Mouse (Mus musculus): ENCODE data around the gene Urgcp. TPM values are rescaled to one million over a fixed set of nuclear protein-coding genes. Genes with fewer than 3 reads are reported as not detected.
"Not testable (repeated sequence)": the region's sequence is repeated elsewhere in the genome, so short reads cannot be mapped to it uniquely, and the experiment has no call there.

Urgcp gene
- total RNA-seq (2014; rRNA removed) = 39.6 and 48.1 TPM in 2 replicates
- polyA plus RNA-seq (2015; fragmentation: Nextera tagmentation; extraction: Ambion mirVana) = 28.4 and 33.4 TPM in 2 replicates

- peak within 1 kb of the TSS; percentile 80 for H3K9ac ChIP-seq
- peak within 1 kb of the TSS; percentile 97 for H3K27ac ChIP-seq (ENCODE audit: low read depth, low read length)
- WGBS = 1% methylated on average over 68 of the region's 68 CpGs
- no peaks in the 10 kb centered on the region for H3K4me1 ChIP-seq (ENCODE audit: insufficient read depth)
- H3K36me3 ChIP-seq (ENCODE audit: insufficient read depth) = no peaks in the 10 kb centered on the region
- DNase-seq = peak; percentile 97
- ATAC-seq = peak; percentile 98
- peak within 1 kb of the TSS; percentile 75 for H3K4me2 ChIP-seq (ENCODE audit: low read depth)
- no peaks in the 10 kb centered on the region for H3K9me3 ChIP-seq (ENCODE audit: low read length)
- H3K4me3 ChIP-seq (ENCODE audit: low read depth, low read length) = peak within 1 kb of the TSS; percentile 78
- H3K27me3 ChIP-seq (ENCODE audit: insufficient read depth, low read length) = no peaks in the 10 kb centered on the region
- TF ChIP-seq CTCF (IDR thresholded peaks at IDR 0.05; ENCODE audit: low read depth) = peak; percentile 34
These were observed at the start of gene Urgcp for GRCm38 (mm10) chr11:5761820-5762632. Gene Urgcp (minus strand): TSS chr11:5762376.

DNA sequence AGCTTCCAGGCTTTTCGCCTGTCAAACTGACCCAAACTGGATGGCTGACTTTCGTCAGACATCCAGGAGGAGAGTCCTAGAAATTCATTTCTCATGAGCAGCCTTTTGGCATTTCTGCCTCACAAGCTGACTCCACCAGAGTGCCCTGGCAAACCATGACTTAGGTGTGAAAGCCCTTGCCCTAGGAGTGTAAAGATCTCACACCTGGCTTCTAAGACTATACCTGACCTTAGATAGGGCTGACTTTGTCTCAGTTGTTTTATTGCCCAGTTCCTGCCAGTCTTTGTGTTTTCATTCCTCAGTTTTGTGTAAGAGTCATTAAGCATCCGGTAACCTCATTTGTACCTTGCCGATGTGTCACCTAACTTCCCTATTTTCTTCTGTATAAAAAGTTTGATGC, 47.3 kb upstream of the Urgcp start:
- WGBS = 90% methylated on average over 4 of the region's 4 CpGs
- H3K27me3 ChIP-seq (ENCODE audit: insufficient read depth, low read length); DNase-seq; H3K27ac ChIP-seq (ENCODE audit: low read depth, low read length); H3K4me3 ChIP-seq (ENCODE audit: low read depth, low read length); H3K9me3 ChIP-seq (ENCODE audit: low read length); H3K4me1 ChIP-seq (ENCODE audit: insufficient read depth); H3K9ac ChIP-seq; H3K36me3 ChIP-seq (ENCODE audit: insufficient read depth); ATAC-seq; H3K4me2 ChIP-seq (ENCODE audit: low read depth): not testable (repeated sequence)

DNA sequence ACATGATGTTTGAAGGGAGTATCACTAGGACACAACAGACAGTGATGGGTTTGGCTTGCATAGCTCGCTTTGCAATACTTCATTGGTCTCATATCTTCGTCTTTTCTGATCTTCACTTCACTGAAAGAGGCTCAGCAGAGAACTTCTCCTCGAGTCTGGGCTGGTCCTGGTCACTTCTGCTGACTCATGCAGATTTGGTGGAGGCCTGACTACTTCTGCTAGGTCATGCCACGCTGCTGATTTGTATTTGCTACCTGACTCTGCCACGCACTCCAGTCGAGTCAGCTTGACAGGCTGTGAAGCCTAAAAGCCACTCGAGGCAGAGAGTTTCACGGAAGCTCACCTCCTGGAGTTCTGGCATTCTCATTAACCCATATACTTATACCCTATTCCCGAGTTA, 45.8 kb upstream of the Urgcp start:
- DNase-seq (no peak), ATAC-seq (no peak)
- Histone ChIP-seq H3K4me2 (ENCODE audit: low read depth) (no peak overlapping the region), H3K4me1 (ENCODE audit: insufficient read depth) (no peaks in the 10 kb centered on the region), H3K27me3 (ENCODE audit: insufficient read depth, low read length) (no peaks in the 10 kb centered on the region), H3K36me3 (ENCODE audit: insufficient read depth) (no peaks in the 10 kb centered on the region), H3K27ac (ENCODE audit: low read depth, low read length) (no peak overlapping the region), H3K9me3 (ENCODE audit: low read length) (no peaks in the 10 kb centered on the region), H3K9ac (no peak overlapping the region), H3K4me3 (ENCODE audit: low read depth, low read length) (no peak overlapping the region)
- TF ChIP-seq CTCF (IDR thresholded peaks at IDR 0.05; ENCODE audit: low read depth) = no peak
- 87% methylated on average over 9 of the region's 9 CpGs for WGBS

GRCm38 (mm10) chr11:5805711-5806110, 43.5 kb upstream of the Urgcp start:
- TF ChIP-seq CTCF (IDR thresholded peaks at IDR 0.05; ENCODE audit: low read depth) = no peak
- no peak overlapping the region for H3K4me3 ChIP-seq (ENCODE audit: low read depth, low read length)
- no peak overlapping the region for H3K4me2 ChIP-seq (ENCODE audit: low read depth)
- no peaks in the 10 kb centered on the region for H3K9me3 ChIP-seq (ENCODE audit: low read length)
- DNase-seq (no peak), ATAC-seq (no peak)
- no peaks in the 10 kb centered on the region for H3K4me1 ChIP-seq (ENCODE audit: insufficient read depth)
- H3K36me3 ChIP-seq (ENCODE audit: insufficient read depth) = peaks cover 6% of the 10 kb centered on the region
- WGBS = 88% methylated on average over 3 of the region's 3 CpGs
- no peak overlapping the region for H3K9ac ChIP-seq
- H3K27ac ChIP-seq (ENCODE audit: low read depth, low read length) = no peak overlapping the region
- no peaks in the 10 kb centered on the region for H3K27me3 ChIP-seq (ENCODE audit: insufficient read depth, low read length)

DNA sequence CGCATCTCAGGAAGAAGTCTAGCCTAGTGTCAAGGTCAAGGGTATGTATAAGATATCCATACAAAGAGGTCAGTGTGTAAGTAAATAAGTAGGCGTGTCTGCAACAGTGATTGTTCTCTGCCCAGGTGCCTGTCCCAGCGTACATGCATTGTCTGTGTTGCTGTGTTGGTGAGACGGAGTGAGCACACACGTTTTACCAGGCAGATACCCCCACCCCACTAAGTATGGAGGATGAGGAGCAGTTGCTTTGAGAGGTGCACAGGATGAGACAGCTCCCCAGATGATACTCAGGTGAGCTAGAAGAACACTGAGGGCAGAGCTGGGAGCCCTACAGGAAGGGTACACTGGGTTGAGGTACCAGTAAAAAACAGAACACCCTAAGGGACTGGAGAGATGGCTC, 42.0 kb upstream of the Urgcp start:
- no peak for ATAC-seq
- TF ChIP-seq CTCF (IDR thresholded peaks at IDR 0.05; ENCODE audit: low read depth) = no peak
- WGBS = 72% methylated on average over 5 of the region's 5 CpGs

GRCm38 (mm10) chr11:5803551-5803981, 41.4 kb upstream of the Urgcp start, which contains the start of gene Pgam2:
Gene Pgam2 (minus strand): TSS chr11:5803733.
- H3K36me3 ChIP-seq (ENCODE audit: insufficient read depth) = peaks cover 27% of the 10 kb centered on the region
- peak; percentile 45 for ATAC-seq

More for the DNA sequence above, 42.0 kb upstream of the Urgcp start:
- H3K36me3 ChIP-seq (ENCODE audit: insufficient read depth) = peaks cover 21% of the 10 kb centered on the region
- H3K27me3 ChIP-seq (ENCODE audit: insufficient read depth, low read length) = no peaks in the 10 kb centered on the region
- H3K4me1 ChIP-seq (ENCODE audit: insufficient read depth) = no peaks in the 10 kb centered on the region
- no peak overlapping the region for H3K9ac ChIP-seq
- no peak overlapping the region for H3K4me3 ChIP-seq (ENCODE audit: low read depth, low read length)
- H3K27ac ChIP-seq (ENCODE audit: low read depth, low read length) = no peak overlapping the region
- H3K4me2 ChIP-seq (ENCODE audit: low read depth) = no peak overlapping the region
- no peak for DNase-seq
- H3K9me3 ChIP-seq (ENCODE audit: low read length) = no peaks in the 10 kb centered on the region

GRCm38 (mm10) chr11:5802457-5803217, 40.5 kb upstream of the Urgcp start:
- Histone ChIP-seq H3K4me3 (ENCODE audit: low read depth, low read length) (no peak overlapping the region), H3K36me3 (ENCODE audit: insufficient read depth) (peaks cover 35% of the 10 kb centered on the region), H3K27me3 (ENCODE audit: insufficient read depth, low read length) (no peaks in the 10 kb centered on the region), H3K27ac (ENCODE audit: low read depth, low read length) (no peak overlapping the region), H3K9me3 (ENCODE audit: low read length) (no peaks in the 10 kb centered on the region), H3K4me2 (ENCODE audit: low read depth) (no peak overlapping the region), H3K9ac (no peak overlapping the region), H3K4me1 (ENCODE audit: insufficient read depth) (no peaks in the 10 kb centered on the region)
- ATAC-seq (no peak), DNase-seq (no peak)
- 78% methylated on average over 8 of the region's 8 CpGs for WGBS
- no peak for TF ChIP-seq CTCF (IDR thresholded peaks at IDR 0.05; ENCODE audit: low read depth)

More at GRCm38 (mm10) chr11:5803551-5803981, 41.4 kb upstream of the Urgcp start, which contains the start of gene Pgam2:
- H3K9ac ChIP-seq = no peak within 1 kb of the TSS
- no peak within 1 kb of the TSS for H3K27ac ChIP-seq (ENCODE audit: low read depth, low read length)
- TF ChIP-seq CTCF (IDR thresholded peaks at IDR 0.05; ENCODE audit: low read depth) = no peak
- H3K9me3 ChIP-seq (ENCODE audit: low read length) = no peaks in the 10 kb centered on the region
- H3K4me2 ChIP-seq (ENCODE audit: low read depth) = no peak within 1 kb of the TSS
- no peak within 1 kb of the TSS for H3K4me3 ChIP-seq (ENCODE audit: low read depth, low read length)
- peak; percentile 19 for DNase-seq
- 54% methylated on average over 8 of the region's 8 CpGs for WGBS
- H3K27me3 ChIP-seq (ENCODE audit: insufficient read depth, low read length) = no peaks in the 10 kb centered on the region
- H3K4me1 ChIP-seq (ENCODE audit: insufficient read depth) = no peaks in the 10 kb centered on the region

All from forebrain, postnatal 0 days (tissue).